Mouse (Mus musculus) erythroid progenitor cell, adult 5-6 weeks (primary cell): ENCODE data around the gene Fscn2. TPM values are rescaled to one million over a fixed set of nuclear protein-coding genes. Genes with fewer than 3 reads are reported as not detected.
"Not testable (repeated sequence)": the region's sequence is repeated elsewhere in the genome, so short reads cannot be mapped to it uniquely, and the experiment has no call there.

Experiments
- ATAC-seq: replicated peaks from 2 replicates; pipeline ENCODE4 v1.8.0; 2016; ENCODE audit warnings: moderate number of reproducible peaks, mild to moderate bottlenecking, moderate TSS enrichment, inconsistent platforms; ENCODE audit not compliant: poor library complexity, low FRiP score, severe bottlenecking
- total RNA-seq, 2 experiments: library from RNA; stranded (forward) in 1 of 2; stranded (reverse) in 1 of 2; fragments of 150-400 nt in 1 of 2; fragments of 186-747, 209-891 nt in 1 of 2; gene quantifications; 2 replicates each; pipeline versions ENCODE4 v1.2.3 to v1.2.4; 2015 to 2017; ENCODE audit warnings: low replicate concordance in 2 of 2

The Fscn2 gene
- total RNA-seq, 2 experiments from 2014 or later: not detected

DNA sequence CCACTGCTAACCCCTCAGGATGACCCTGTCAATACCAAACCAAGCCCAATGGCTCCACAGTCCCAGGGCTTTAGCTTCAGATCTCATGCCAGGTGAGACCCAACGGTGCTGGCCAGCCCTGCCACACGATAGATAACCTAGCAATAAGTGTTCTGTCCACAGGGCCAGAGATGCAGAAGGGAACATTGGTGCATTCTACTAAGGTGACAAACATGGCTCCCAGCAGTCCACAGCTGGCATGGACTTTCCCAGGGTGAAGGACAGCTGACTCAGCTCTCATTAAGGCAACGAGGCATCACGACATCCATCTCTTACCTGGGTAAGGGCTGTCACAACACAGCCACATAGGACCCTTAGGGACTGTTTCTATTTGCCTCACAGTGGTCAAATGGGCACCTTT, 19.8 kb downstream of the Fscn2 start:
- ATAC-seq: no peak

DNA sequence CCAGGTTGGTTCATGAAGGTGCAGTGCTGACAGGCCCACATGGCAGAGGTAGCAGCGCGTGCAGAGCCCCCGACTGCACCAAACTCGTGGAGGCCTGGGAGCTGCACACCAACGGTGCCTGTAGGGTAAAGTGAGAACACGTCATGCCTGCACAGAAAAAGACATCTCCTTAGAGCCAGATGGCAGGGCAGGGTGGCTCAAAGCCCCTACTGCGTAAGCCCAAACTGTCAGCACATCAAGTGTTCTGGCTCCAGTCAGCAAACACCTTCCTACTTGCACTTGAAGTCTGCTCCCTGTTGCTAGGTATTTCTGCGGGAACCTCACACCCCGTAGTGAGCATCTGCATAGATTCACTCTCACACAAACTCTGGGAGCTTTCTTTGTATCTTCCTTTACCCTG, 21.2 kb downstream of the Fscn2 start:
- ATAC-seq: no peak

DNA sequence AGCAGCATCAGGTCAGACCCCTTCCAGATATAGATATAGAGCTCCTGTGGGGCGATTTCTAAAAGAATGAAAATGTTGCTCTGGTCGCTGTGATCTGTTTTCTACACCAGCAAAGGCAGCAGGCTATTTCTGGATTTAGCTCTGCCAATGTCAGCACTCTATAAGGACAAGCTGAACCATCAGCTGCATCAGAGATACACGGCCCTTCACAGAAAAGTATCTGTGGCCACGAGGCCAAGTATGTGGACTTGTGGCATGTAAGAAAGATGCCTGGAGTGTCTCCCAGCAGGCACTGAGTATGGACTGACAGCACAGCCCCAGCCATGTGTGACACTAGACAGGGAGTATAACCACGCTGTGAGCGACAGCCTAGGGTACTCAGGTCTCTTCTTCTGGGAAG, 25.3 kb downstream of the Fscn2 start:
- ATAC-seq: no peak

DNA sequence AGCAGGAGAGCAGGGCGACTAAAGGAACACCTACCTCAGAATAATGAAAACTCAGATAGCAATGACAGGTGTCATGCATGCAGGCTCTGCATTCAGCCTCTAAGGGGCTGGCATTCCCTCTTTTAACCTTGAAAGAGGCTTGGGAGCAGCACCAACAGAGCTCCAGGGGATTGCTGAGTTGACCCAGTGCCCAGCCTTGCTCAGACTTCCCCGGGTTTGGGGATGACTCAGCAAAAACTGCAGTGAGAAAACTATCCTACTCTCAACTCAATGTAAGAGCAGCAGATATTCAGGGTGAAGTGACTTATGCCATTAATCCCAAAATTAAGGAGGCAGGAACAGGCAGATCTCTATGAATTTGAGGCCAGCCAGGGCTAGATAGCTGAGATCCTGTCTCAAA, 25.8 kb downstream of the Fscn2 start:
- no peak; the same call in 1 of the 2 replicates for ATAC-seq

DNA sequence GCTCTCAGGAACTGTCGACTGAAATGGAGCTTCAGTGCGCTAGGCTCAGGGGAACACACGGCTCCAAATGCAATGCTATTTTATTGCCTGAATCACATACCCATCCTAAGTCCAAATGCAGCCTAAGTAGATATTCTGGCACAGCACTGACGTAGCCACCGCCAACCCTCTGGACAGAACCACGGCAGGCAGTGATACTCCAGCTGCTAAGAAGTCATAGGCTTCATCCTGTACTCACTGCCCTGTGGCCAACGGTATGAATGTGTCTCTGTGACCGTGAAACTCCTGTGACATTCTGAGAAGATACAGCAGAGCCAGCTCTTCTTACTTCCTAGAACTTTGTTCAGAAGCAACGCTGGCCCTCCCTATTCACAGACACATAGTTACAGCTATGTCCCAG, 27.2 kb downstream of the Fscn2 start:
- no peak for ATAC-seq

DNA sequence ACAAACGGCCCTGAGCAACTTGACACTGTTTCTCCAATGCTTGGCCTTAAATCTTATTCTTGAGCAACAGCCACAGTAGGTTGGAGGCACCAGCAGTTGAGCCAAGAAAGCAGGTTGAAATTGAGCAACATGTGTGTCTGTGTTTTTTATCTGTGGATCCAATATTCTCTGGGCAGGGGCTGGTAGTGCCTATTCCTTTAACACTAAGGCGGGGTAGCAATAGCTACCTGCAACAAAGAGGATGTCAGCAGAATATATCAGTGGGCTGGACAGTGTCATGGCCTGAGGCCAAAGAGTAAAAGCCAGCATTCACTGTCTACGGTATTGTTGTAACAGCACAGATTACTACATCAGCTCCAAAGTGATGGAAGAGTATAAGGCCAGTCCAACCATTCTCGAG, 34.3 kb downstream of the Fscn2 start:
- no peak for ATAC-seq

DNA sequence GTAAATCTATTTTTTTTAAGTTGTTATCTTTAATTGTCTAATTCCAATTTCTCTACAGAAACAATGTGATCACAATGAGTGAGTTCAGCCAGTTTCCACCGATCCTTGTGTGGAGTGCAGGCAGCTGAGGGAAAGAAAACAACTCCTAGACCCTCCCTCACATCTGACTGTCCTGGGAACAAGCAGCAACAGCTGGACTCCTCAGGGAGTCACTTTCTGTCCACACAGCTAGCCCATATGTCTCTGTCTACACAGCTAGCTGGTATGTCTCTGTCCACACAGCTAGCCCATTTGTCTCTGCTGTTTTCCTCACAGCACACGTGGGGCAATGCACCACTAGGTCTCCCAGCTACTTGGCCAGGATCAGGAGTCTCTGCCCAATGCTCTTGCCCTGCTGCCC, 36.3 kb downstream of the Fscn2 start:
- ATAC-seq: no peak

DNA sequence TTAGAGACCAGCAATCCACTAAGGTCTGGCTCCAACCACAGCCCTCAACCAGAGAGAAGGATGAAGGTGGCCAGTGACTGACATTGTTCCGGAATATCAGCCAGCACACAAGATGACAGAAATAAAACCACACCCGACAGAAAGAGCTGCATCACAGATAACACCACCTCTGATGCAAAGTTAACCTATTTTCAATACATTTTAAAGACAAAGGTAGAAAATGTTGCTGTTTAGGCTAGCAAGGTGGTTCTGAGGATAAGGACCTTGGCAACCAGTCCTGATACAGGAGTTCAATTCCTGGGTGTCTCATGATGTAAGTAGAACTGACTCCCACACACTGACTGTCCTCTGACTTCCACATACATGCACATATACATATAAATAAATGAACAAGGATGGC, 38.0 kb downstream of the Fscn2 start:
- no peak for ATAC-seq

DNA sequence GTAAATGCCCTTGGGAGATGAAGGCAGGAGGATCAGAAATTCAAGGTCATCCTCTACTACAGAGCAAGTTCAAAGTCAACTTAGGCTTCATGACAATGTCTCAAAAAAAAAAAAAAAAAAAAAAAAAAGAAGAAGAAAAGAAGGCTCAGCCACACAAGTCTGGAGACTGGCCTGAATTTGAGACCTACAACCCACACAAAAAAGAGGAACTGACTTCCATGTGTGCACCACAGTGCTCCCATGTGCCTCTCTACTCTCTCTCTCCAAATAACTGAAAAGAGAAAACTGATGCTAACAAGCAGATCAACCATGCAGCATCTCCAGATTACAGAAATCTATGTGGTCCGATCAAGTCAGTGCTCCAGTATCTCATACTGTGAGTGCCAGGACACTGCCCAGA, 43.5 kb downstream of the Fscn2 start:
- no peak for ATAC-seq

DNA sequence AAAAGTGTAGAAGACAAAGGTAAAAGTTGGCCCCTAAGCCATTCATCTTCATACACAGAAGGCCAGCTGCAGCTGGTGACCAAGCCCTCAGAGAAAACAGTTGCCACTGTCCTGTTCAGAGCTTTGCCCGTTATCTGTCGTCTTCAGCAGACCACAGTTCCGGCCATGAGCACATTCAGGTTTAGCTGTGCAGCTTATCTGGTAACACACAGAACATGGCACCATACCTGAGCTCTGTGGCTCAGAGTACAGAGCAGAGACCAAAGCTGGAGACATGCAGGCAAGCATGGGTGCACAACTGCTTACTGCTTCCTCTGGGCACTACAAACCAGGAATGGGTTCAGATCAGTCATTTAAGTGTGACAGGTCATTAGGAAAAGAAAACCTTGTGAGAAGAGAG, 44.5 kb downstream of the Fscn2 start:
- peak; percentile 79 for ATAC-seq

DNA sequence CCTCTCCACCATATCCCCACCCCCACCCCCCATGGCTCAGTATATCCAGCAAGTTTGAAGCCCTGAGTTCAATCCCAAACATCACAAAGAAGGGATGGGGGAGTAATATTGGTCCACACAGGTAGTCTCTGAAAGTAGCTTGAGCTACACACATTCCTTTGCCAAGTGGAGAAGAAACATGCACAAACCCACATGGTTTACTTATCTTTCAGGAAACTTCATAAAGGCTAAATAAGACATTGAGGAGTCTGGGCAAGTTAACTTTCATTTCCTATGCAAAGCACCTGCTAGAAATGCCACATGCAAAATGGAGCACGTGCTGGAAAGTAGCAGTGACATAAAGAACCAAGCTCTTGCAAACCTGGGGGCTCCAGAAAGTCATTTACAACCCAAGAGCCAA, 45.1 kb downstream of the Fscn2 start:
- ATAC-seq: no peak

DNA sequence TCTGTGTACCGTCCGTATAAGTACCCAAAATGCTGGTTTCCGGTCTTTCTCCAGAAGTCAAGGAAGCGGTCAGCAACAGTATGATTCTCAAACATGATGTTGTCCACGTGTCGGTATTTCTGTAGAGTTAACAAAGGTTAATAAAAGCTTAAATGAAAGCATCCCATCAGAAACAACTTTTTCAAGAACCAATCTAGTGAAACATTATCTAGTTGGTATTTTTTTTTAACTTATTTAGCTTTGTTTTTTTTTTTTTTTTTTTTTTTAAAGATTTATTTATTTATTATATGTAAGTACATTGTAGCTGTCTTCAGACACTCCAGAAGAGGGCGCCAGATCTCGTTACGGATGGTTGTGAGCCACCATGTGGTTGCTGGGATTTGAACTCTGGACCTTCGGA, 52.3 kb downstream of the Fscn2 start:
- ATAC-seq: not testable (repeated sequence)

Other genes with a start within 250 kb of the Fscn2 start
- 14.8 and 17.2 TPM in 2 replicates for gene Slc38a10, start 210.2 kb upstream of the Fscn2 start, total RNA-seq (2015; ENCODE audit: low replicate concordance)
- gene Slc38a10, start 210.2 kb upstream of the Fscn2 start, total RNA-seq (2017; ENCODE audit: low replicate concordance): 17.1 and 46.0 TPM in 2 replicates
- 2.5 and 2.9 TPM in 2 replicates for gene Bahcc1, start 128.6 kb upstream of the Fscn2 start, total RNA-seq (2015; ENCODE audit: low replicate concordance)
- gene Bahcc1, start 128.6 kb upstream of the Fscn2 start, total RNA-seq (2017; ENCODE audit: low replicate concordance): 1.4 TPM in 2 replicates
- 531 and 597 TPM in 2 replicates for gene Actg1, start 13.0 kb upstream of the Fscn2 start, total RNA-seq (2015; ENCODE audit: low replicate concordance)
- 282 and 330 TPM in 2 replicates for gene Actg1, start 13.0 kb upstream of the Fscn2 start, total RNA-seq (2017; ENCODE audit: low replicate concordance)
- gene Faap100, start 17.2 kb downstream of the Fscn2 start, total RNA-seq (2015; ENCODE audit: low replicate concordance): 6.1 and 8.0 TPM in 2 replicates
- 2.0 and 9.4 TPM in 2 replicates for gene Faap100, start 17.2 kb downstream of the Fscn2 start, total RNA-seq (2017; ENCODE audit: low replicate concordance)
- 35.2 and 47.6 TPM in 2 replicates for gene Nploc4, start 76.2 kb downstream of the Fscn2 start, total RNA-seq (2015; ENCODE audit: low replicate concordance)
- gene Nploc4, start 76.2 kb downstream of the Fscn2 start, total RNA-seq (2017; ENCODE audit: low replicate concordance): 63.8 and 65.8 TPM in 2 replicates
- gene Tspan10, start 81.1 kb downstream of the Fscn2 start, total RNA-seq (2015; ENCODE audit: low replicate concordance): not detected in 2 replicates
- 0.13 and 1.8 TPM in 2 replicates for gene Tspan10, start 81.1 kb downstream of the Fscn2 start, total RNA-seq (2017; ENCODE audit: low replicate concordance)
- gene Pde6g, start 92.0 kb downstream of the Fscn2 start, total RNA-seq (2015; ENCODE audit: low replicate concordance): not detected in 2 replicates
- gene Pde6g, start 92.0 kb downstream of the Fscn2 start, total RNA-seq (2017; ENCODE audit: low replicate concordance): not detected in 2 replicates
- 4.3 TPM in 1 of 2 replicates, not detected in the other for gene Oxld1, start 96.5 kb downstream of the Fscn2 start, total RNA-seq (2015; ENCODE audit: low replicate concordance)
- gene Oxld1, start 96.5 kb downstream of the Fscn2 start, total RNA-seq (2017; ENCODE audit: low replicate concordance): 1.4 and 5.0 TPM in 2 replicates
- 5.8 and 26.8 TPM in 2 replicates for gene Ccdc137, start 96.6 kb downstream of the Fscn2 start, total RNA-seq (2015; ENCODE audit: low replicate concordance)
- 21.2 and 24.0 TPM in 2 replicates for gene Ccdc137, start 96.6 kb downstream of the Fscn2 start, total RNA-seq (2017; ENCODE audit: low replicate concordance)
- 13.8 and 22.0 TPM in 2 replicates for gene Arl16, start 106.1 kb downstream of the Fscn2 start, total RNA-seq (2015; ENCODE audit: low replicate concordance)
- 3.8 and 16.7 TPM in 2 replicates for gene Arl16, start 106.1 kb downstream of the Fscn2 start, total RNA-seq (2017; ENCODE audit: low replicate concordance)
- gene Mrpl12, start 123.1 kb downstream of the Fscn2 start, total RNA-seq (2015; ENCODE audit: low replicate concordance): 10.8 and 17.6 TPM in 2 replicates
- gene Mrpl12, start 123.1 kb downstream of the Fscn2 start, total RNA-seq (2017; ENCODE audit: low replicate concordance): 11.6 and 13.7 TPM in 2 replicates
- 7.2 and 17.6 TPM in 2 replicates for gene Slc25a10, start 130.3 kb downstream of the Fscn2 start, total RNA-seq (2015; ENCODE audit: low replicate concordance)
- 25.4 and 40.1 TPM in 2 replicates for gene Slc25a10, start 130.3 kb downstream of the Fscn2 start, total RNA-seq (2017; ENCODE audit: low replicate concordance)
- not detected in 2 replicates for gene Gcgr, start 169.2 kb downstream of the Fscn2 start, total RNA-seq (2015; ENCODE audit: low replicate concordance)
- not detected in 2 replicates for gene Gcgr, start 169.2 kb downstream of the Fscn2 start, total RNA-seq (2017; ENCODE audit: low replicate concordance)
- gene Mcrip1, start 188.2 kb downstream of the Fscn2 start, total RNA-seq (2015; ENCODE audit: low replicate concordance): 19.8 and 23.5 TPM in 2 replicates
- 1.7 and 5.6 TPM in 2 replicates for gene Mcrip1, start 188.2 kb downstream of the Fscn2 start, total RNA-seq (2017; ENCODE audit: low replicate concordance)
- not detected in 2 replicates for gene Ppp1r27, start 189.6 kb downstream of the Fscn2 start, total RNA-seq (2015; ENCODE audit: low replicate concordance)
- gene Ppp1r27, start 189.6 kb downstream of the Fscn2 start, total RNA-seq (2017; ENCODE audit: low replicate concordance): not detected in 2 replicates
- gene P4hb, start 211.7 kb downstream of the Fscn2 start, total RNA-seq (2015; ENCODE audit: low replicate concordance): 101 and 104 TPM in 2 replicates
- 112 and 141 TPM in 2 replicates for gene P4hb, start 211.7 kb downstream of the Fscn2 start, total RNA-seq (2017; ENCODE audit: low replicate concordance)
- 134 and 150 TPM in 2 replicates for gene Arhgdia, start 220.1 kb downstream of the Fscn2 start, total RNA-seq (2015; ENCODE audit: low replicate concordance)
- gene Arhgdia, start 220.1 kb downstream of the Fscn2 start, total RNA-seq (2017; ENCODE audit: low replicate concordance): 45.3 and 49.3 TPM in 2 replicates
- gene Alyref, start 236.8 kb downstream of the Fscn2 start, total RNA-seq (2015; ENCODE audit: low replicate concordance): 72.9 and 87.2 TPM in 2 replicates
- gene Alyref, start 236.8 kb downstream of the Fscn2 start, total RNA-seq (2017; ENCODE audit: low replicate concordance): 142 and 227 TPM in 2 replicates
- 28.1 and 35.0 TPM in 2 replicates for gene Anapc11, start 236.9 kb downstream of the Fscn2 start, total RNA-seq (2015; ENCODE audit: low replicate concordance)
- 2.8 and 12.1 TPM in 2 replicates for gene Anapc11, start 236.9 kb downstream of the Fscn2 start, total RNA-seq (2017; ENCODE audit: low replicate concordance)
- gene Npb, start 246.9 kb downstream of the Fscn2 start, total RNA-seq (2015; ENCODE audit: low replicate concordance): not detected in 2 replicates
- gene Npb, start 246.9 kb downstream of the Fscn2 start, total RNA-seq (2017; ENCODE audit: low replicate concordance): not detected in 2 replicates